Mouse (Mus musculus) lung, embryonic 14.5 days (tissue): ENCODE measurements around the gene Hcrtr1. TPM values are rescaled to one million over a fixed set of nuclear protein-coding genes. Genes with fewer than 3 reads are reported as not detected.

ENCODE experiments used
- ATAC-seq: fragments of 200-750 bp; cut with Nextera tagmentation; 2 replicates; pipeline ENCODE4 v1.8.0; 2017; ENCODE audit warnings: mild to moderate bottlenecking, moderate TSS enrichment, moderate library complexity; ENCODE audit not compliant: insufficient read depth
- DNase-seq: peaks from one replicate; pipeline ENCODE4 v3.0.0-alpha.2; 2015
- H3K27ac ChIP-seq: fragments of 300-500 bp; sonication (generic); 2 replicates; pipeline ENCODE4 v1.5.1; 2014; ENCODE audit warnings: low read depth, mild to moderate bottlenecking, moderate library complexity
- H3K27me3 ChIP-seq: fragments of 300-500 bp; sonication (generic); 2 replicates; pipeline ENCODE4 v1.6.1; 2014; ENCODE audit warnings: low read length, control low read depth; ENCODE audit not compliant: insufficient read depth
- H3K36me3 ChIP-seq: fragments of 300-500 bp; sonication (generic); 2 replicates; pipeline ENCODE4 v1.6.1; 2014; ENCODE audit warnings: control low read depth; ENCODE audit not compliant: insufficient read depth
- H3K4me1 ChIP-seq: fragments of 300-500 bp; sonication (generic); 2 replicates; pipeline ENCODE4 v1.6.1; 2014; ENCODE audit warnings: antibody characterized with exemption, control low read depth; ENCODE audit not compliant: insufficient read depth
- H3K4me2 ChIP-seq: fragments of 300-500 bp; sonication (generic); 2 replicates; pipeline ENCODE4 v1.6.1; 2014; ENCODE audit warnings: mild to moderate bottlenecking
- H3K4me3 ChIP-seq: fragments of 300-500 bp; sonication (generic); 2 replicates; pipeline ENCODE4 v1.5.1; 2014; ENCODE audit warnings: low read depth, low read length
- H3K9ac ChIP-seq: fragments of 300-500 bp; sonication (generic); 2 replicates; pipeline ENCODE4 v1.6.1; 2014
- H3K9me3 ChIP-seq: fragments of 300-500 bp; sonication (generic); 2 replicates; pipeline ENCODE4 v1.6.1; 2016; ENCODE audit warnings: low read depth, low read length, control low read depth
- CTCF ChIP-seq: IDR thresholded peaks from 2 replicates; pipeline ENCODE4 v1.5.1; 2016; ENCODE audit warnings: antibody characterized with exemption, low read depth
- WGBS: fragments of 180-500 bp; shearing (Covaris S2); extraction: QIAGEN DNeasy Blood & Tissue Kit; methylation state at CpG from one replicate; pipeline ENCODE4 v1.1.7; 2014; 5-methylcytosine and 5-hydroxymethylcytosine counted together
- polyA plus RNA-seq: library from polyadenylated mRNA; unstranded; fragments of >200 nt; fragmentation: Nextera tagmentation; extraction: Ambion mirVana; gene quantifications from 2 replicates; pipeline ENCODE4 v1.2.1, GENCODE M21; 2014

The Hcrtr1 gene
- polyA plus RNA-seq, 1 experiment from 2014 or later = 0.39 TPM

- Histone ChIP-seq H3K4me2 (no peak overlapping the region), H3K27me3 (no peaks in the 10 kb centered on the region), H3K4me1 (peaks cover 3% of the 10 kb centered on the region; the same call in 1 of the 2 replicates), H3K27ac (no peak overlapping the region), H3K9me3 (no peaks in the 10 kb centered on the region), H3K9ac (no peak overlapping the region), H3K4me3 (no peak overlapping the region), H3K36me3 (peaks cover 16% of the 10 kb centered on the region; the same call in 1 of the 2 replicates)
- TF ChIP-seq CTCF = no peak
- DNase-seq = no peak
- 61% methylated on average over 3 of the region's 3 CpGs for WGBS
- no peak for ATAC-seq
Observed at GRCm38 (mm10) chr4:130095137-130095536, 44.0 kb downstream of the Hcrtr1 start.

GRCm38 (mm10) chr4:130087293-130087692 lies 51.9 kb downstream of the Hcrtr1 start:
- 19% methylated on average over 7 of the region's 7 CpGs for WGBS
- H3K36me3 ChIP-seq = no peaks in the 10 kb centered on the region; the same call in 1 of the 2 replicates
- no peaks in the 10 kb centered on the region for H3K27me3 ChIP-seq
- no peak overlapping the region for H3K4me2 ChIP-seq
- H3K27ac ChIP-seq = no peak overlapping the region
- ATAC-seq = peak; percentile 50
- no peak overlapping the region for H3K9ac ChIP-seq
- TF ChIP-seq CTCF = peak; percentile 100
- H3K4me3 ChIP-seq = no peak overlapping the region
- DNase-seq = peak; percentile 95
- H3K9me3 ChIP-seq = no peaks in the 10 kb centered on the region
- H3K4me1 ChIP-seq = no peaks in the 10 kb centered on the region

- no peak overlapping the region for H3K27ac ChIP-seq
- H3K4me1 ChIP-seq = no peaks in the 10 kb centered on the region
- no peaks in the 10 kb centered on the region for H3K9me3 ChIP-seq
- no peaks in the 10 kb centered on the region for H3K27me3 ChIP-seq
- no peaks in the 10 kb centered on the region; the same call in 1 of the 2 replicates for H3K36me3 ChIP-seq
- WGBS = 52% methylated on average over 12 of the region's 12 CpGs
- H3K4me3 ChIP-seq = no peak overlapping the region
- ATAC-seq (no peak), DNase-seq (peak; percentile 36)
- no peak for TF ChIP-seq CTCF
- no peak overlapping the region for H3K9ac ChIP-seq
- no peak overlapping the region for H3K4me2 ChIP-seq
Observed at GRCm38 (mm10) chr4:130085246-130085820, 53.8 kb downstream of the Hcrtr1 start.

GRCm38 (mm10) chr4:130084331-130084945 lies 54.7 kb downstream of the Hcrtr1 start:
- Histone ChIP-seq H3K9ac (no peak overlapping the region), H3K27me3 (no peaks in the 10 kb centered on the region), H3K4me1 (no peaks in the 10 kb centered on the region), H3K36me3 (no peaks in the 10 kb centered on the region), H3K27ac (no peak overlapping the region), H3K4me2 (no peak overlapping the region), H3K4me3 (no peak overlapping the region), H3K9me3 (no peaks in the 10 kb centered on the region)
- no peak for ATAC-seq
- no peak for TF ChIP-seq CTCF
- 52% methylated on average over 7 of the region's 7 CpGs for WGBS
- peak; percentile 28 for DNase-seq

- H3K27me3 ChIP-seq = no peaks in the 10 kb centered on the region
- no peaks in the 10 kb centered on the region for H3K4me1 ChIP-seq
- no peak for DNase-seq
- TF ChIP-seq CTCF = no peak
- H3K9me3 ChIP-seq = no peaks in the 10 kb centered on the region
- WGBS = 46% methylated on average over 9 of the region's 9 CpGs
- no peak overlapping the region for H3K9ac ChIP-seq
- no peak for ATAC-seq
- no peak overlapping the region for H3K4me2 ChIP-seq
- no peak overlapping the region for H3K4me3 ChIP-seq
- H3K27ac ChIP-seq = no peak overlapping the region
- H3K36me3 ChIP-seq = no peaks in the 10 kb centered on the region
Observed at GRCm38 (mm10) chr4:130082211-130082610, 56.9 kb downstream of the Hcrtr1 start.

GRCm38 (mm10) chr4:130081345-130082190 lies 57.6 kb downstream of the Hcrtr1 start:
- Histone ChIP-seq H3K9ac (no peak overlapping the region), H3K4me1 (no peaks in the 10 kb centered on the region), H3K27ac (no peak overlapping the region), H3K9me3 (no peaks in the 10 kb centered on the region), H3K27me3 (no peaks in the 10 kb centered on the region), H3K36me3 (no peaks in the 10 kb centered on the region), H3K4me2 (no peak overlapping the region), H3K4me3 (no peak overlapping the region)
- DNase-seq = no peak
- 65% methylated on average over 19 of the region's 19 CpGs for WGBS
- no peak for ATAC-seq
- TF ChIP-seq CTCF = no peak

Other genes with a start within 250 kb of the Hcrtr1 start
- 0.05 TPM in 1 of 2 replicates, not detected in the other for gene Spocd1, start 210.1 kb downstream of the Hcrtr1 start, polyA plus RNA-seq
- gene Adgrb2, start 154.5 kb downstream of the Hcrtr1 start, polyA plus RNA-seq = 2.0 TPM in 2 replicates
- 55.7 and 59.5 TPM in 2 replicates for gene Col16a1, start 91.5 kb downstream of the Hcrtr1 start, polyA plus RNA-seq
- gene Pef1, start 36.8 kb downstream of the Hcrtr1 start, polyA plus RNA-seq = 68.9 and 69.4 TPM in 2 replicates
- 29.6 and 30.3 TPM in 2 replicates for gene Tinagl1, start 35.8 kb upstream of the Hcrtr1 start, polyA plus RNA-seq
- gene Gm853, start 83.0 kb upstream of the Hcrtr1 start, polyA plus RNA-seq = not detected in 2 replicates
- 18.2 and 22.2 TPM in 2 replicates for gene Serinc2, start 139.8 kb upstream of the Hcrtr1 start, polyA plus RNA-seq
- 4.7 and 28.1 TPM in 2 replicates for gene Fabp3, start 169.2 kb upstream of the Hcrtr1 start, polyA plus RNA-seq
- gene Gm10570, start 169.3 kb upstream of the Hcrtr1 start, polyA plus RNA-seq = not detected in 2 replicates
- gene Zcchc17, start 220.6 kb upstream of the Hcrtr1 start, polyA plus RNA-seq = 70.6 and 76.8 TPM in 2 replicates
- gene Snrnp40, start 220.8 kb upstream of the Hcrtr1 start, polyA plus RNA-seq = 186 and 199 TPM in 2 replicates